Mouse (Mus musculus): ENCODE measurements around the gene Pard3.

The Pard3 gene

GRCm38 (mm10) chr8:127264691-127265470 lies 201.2 kb downstream of the Pard3 start:
- no peak overlapping the region for H3K4me3 ChIP-seq (replicated peaks; ENCODE audit: low read length)
- TF ChIP-seq NANOG (IDR thresholded peaks at IDR 0.05; ENCODE audit: borderline replicate concordance, low read length) (no peak), POU5F1 (IDR thresholded peaks at IDR 0.05; ENCODE audit: borderline replicate concordance, low read length) (no peak), CTCF (conservative IDR thresholded peaks at IDR 0.05; ENCODE audit: low read length) (no peak)
- H3K4me1 ChIP-seq (replicated peaks; ENCODE audit: low read depth, low read length): peaks cover 35% of the 10 kb centered on the region
- no peaks in the 10 kb centered on the region for H3K9me3 ChIP-seq (ENCODE audit: low read length)
- H3K36me3 ChIP-seq (ENCODE audit: insufficient read depth, low read length): no peaks in the 10 kb centered on the region
- no peaks in the 10 kb centered on the region for H3K27me3 ChIP-seq (ENCODE audit: insufficient read depth, low read length)

GRCm38 (mm10) chr8:127266777-127267176 lies 203.1 kb downstream of the Pard3 start:
- no peaks in the 10 kb centered on the region for H3K27me3 ChIP-seq (ENCODE audit: insufficient read depth, low read length)
- no peaks in the 10 kb centered on the region for H3K36me3 ChIP-seq (ENCODE audit: insufficient read depth, low read length)
- no peak overlapping the region for H3K4me3 ChIP-seq (replicated peaks; ENCODE audit: low read length)
- H3K4me1 ChIP-seq (replicated peaks; ENCODE audit: low read depth, low read length): peaks cover 35% of the 10 kb centered on the region
- no peaks in the 10 kb centered on the region for H3K9me3 ChIP-seq (ENCODE audit: low read length)
- TF ChIP-seq CTCF (conservative IDR thresholded peaks at IDR 0.05; ENCODE audit: low read length) (no peak), POU5F1 (IDR thresholded peaks at IDR 0.05; ENCODE audit: borderline replicate concordance, low read length) (no peak), NANOG (IDR thresholded peaks at IDR 0.05; ENCODE audit: borderline replicate concordance, low read length) (no peak)

DNA sequence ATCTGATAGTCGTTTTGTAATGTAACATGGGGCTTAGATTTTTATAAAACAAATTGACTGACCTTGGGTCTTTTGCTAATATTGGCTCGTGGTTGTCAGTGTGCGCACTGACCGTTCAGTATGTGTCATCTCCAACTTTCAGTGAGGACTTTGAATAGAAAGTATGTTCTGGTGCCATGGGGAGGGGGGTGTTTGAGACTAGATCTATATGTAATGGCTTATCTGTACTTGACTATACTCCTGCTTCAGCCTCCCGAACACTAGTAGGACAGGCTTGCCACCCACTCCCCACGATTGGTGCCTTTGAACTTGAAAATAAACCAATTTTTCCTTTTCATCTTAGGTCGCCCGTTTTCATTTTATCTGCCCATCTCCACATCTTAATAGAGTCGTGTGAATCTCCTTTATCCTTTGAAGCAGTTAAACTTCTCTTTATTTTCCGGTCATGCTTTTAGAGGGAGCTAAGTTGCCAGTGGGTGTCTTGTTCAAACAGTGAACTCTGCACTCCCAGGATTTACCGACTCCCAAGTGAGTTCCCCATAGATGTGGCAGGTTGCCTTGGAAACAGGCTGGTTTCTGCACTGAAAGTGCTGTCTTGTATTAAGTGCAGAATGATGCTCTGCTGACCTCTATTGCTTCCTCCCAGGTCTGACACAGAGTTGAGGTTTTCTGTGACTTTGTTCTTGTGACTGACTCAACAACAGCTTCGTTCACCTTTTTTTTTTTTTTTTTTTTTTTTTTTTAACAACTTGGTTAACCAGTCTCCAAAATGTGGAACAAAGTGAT lies 204.7 kb downstream of the Pard3 start:
- Histone ChIP-seq H3K9me3 (ENCODE audit: low read length) (no peaks in the 10 kb centered on the region), H3K36me3 (ENCODE audit: insufficient read depth, low read length) (no peaks in the 10 kb centered on the region), H3K4me1 (replicated peaks; ENCODE audit: low read depth, low read length) (peaks cover 34% of the 10 kb centered on the region), H3K4me3 (replicated peaks; ENCODE audit: low read length) (no peak overlapping the region), H3K27me3 (ENCODE audit: insufficient read depth, low read length) (no peaks in the 10 kb centered on the region)
- TF ChIP-seq CTCF (conservative IDR thresholded peaks at IDR 0.05; ENCODE audit: low read length) (no peak), POU5F1 (IDR thresholded peaks at IDR 0.05; ENCODE audit: borderline replicate concordance, low read length) (no peak), NANOG (IDR thresholded peaks at IDR 0.05; ENCODE audit: borderline replicate concordance, low read length) (no peak)

GRCm38 (mm10) chr8:127269082-127269747 lies 205.5 kb downstream of the Pard3 start:
- no peak for TF ChIP-seq CTCF (conservative IDR thresholded peaks at IDR 0.05; ENCODE audit: low read length)
- TF ChIP-seq NANOG (IDR thresholded peaks at IDR 0.05; ENCODE audit: borderline replicate concordance, low read length): no peak
- TF ChIP-seq POU5F1 (IDR thresholded peaks at IDR 0.05; ENCODE audit: borderline replicate concordance, low read length): no peak
- Histone ChIP-seq H3K4me3 (replicated peaks; ENCODE audit: low read length) (no peak overlapping the region), H3K9me3 (ENCODE audit: low read length) (no peaks in the 10 kb centered on the region), H3K27me3 (ENCODE audit: insufficient read depth, low read length) (no peaks in the 10 kb centered on the region), H3K4me1 (replicated peaks; ENCODE audit: low read depth, low read length) (peaks cover 29% of the 10 kb centered on the region), H3K36me3 (ENCODE audit: insufficient read depth, low read length) (no peaks in the 10 kb centered on the region)

DNA sequence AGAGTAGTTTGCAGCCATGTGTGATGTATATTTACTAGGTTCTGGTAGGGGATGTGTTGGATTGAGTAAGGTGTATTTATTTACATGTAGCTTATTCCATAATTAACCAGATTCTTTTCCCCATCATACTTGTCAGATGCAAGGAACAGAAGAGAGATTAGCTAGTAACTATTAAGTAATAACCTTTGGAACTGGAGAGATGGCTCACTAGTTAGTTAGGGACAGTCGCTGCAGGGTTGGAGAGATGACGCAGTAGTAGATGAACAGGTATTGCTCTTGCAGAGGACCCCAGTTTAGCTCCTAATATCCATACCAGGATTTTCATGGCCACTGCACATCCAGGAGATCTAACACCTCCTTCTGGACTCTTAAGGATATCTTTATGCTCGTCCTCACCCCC lies 207.5 kb downstream of the Pard3 start:
- no peaks in the 10 kb centered on the region for H3K36me3 ChIP-seq (ENCODE audit: insufficient read depth, low read length)
- H3K27me3 ChIP-seq (ENCODE audit: insufficient read depth, low read length): no peaks in the 10 kb centered on the region
- no peaks in the 10 kb centered on the region for H3K9me3 ChIP-seq (ENCODE audit: low read length)
- H3K4me3 ChIP-seq (replicated peaks; ENCODE audit: low read length): no peak overlapping the region
- H3K4me1 ChIP-seq (replicated peaks; ENCODE audit: low read depth, low read length): peaks cover 24% of the 10 kb centered on the region
- TF ChIP-seq CTCF (conservative IDR thresholded peaks at IDR 0.05; ENCODE audit: low read length) (no peak), POU5F1 (IDR thresholded peaks at IDR 0.05; ENCODE audit: borderline replicate concordance, low read length) (no peak), NANOG (IDR thresholded peaks at IDR 0.05; ENCODE audit: borderline replicate concordance, low read length) (no peak)

DNA sequence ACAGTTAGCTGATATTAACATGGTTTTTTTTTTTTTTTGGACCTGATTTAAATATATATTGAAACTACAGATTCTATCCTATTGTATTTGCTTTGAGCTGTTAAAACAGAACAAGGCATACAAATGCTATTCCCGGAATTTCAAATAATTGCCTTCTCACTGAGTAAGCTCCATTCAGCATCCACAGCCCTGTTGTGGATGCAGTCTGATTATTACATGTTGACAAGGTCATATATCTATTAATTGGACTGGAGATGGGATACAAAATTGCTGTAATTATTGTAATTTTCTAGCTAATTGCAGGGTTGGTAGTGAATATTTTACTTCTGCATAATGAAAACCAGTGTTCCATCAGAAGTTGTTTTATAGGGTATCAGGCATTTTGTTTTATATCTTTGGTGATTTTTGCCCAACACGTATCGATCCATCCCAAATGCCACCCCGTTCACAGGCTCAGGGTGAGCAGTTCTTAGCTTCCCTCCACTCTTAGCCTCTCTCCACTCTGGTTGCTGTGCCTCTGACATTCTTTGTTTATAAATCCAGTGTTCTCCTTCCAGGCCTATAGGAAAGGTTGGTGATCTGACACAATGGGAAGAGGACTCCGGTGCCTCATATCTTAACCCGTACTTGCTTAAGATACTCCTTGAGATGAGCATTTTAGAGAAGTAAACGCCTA lies 216.7 kb downstream of the Pard3 start:
- TF ChIP-seq POU5F1 (IDR thresholded peaks at IDR 0.05; ENCODE audit: borderline replicate concordance, low read length) (no peak), NANOG (IDR thresholded peaks at IDR 0.05; ENCODE audit: borderline replicate concordance, low read length) (no peak), CTCF (conservative IDR thresholded peaks at IDR 0.05; ENCODE audit: low read length) (no peak)
- Histone ChIP-seq H3K4me3 (replicated peaks; ENCODE audit: low read length) (no peak overlapping the region), H3K36me3 (ENCODE audit: insufficient read depth, low read length) (0 out of 2 replicates have a peak, but pooled peaks cover 7% of the 10 kb centered on the region), H3K4me1 (replicated peaks; ENCODE audit: low read depth, low read length) (no peaks in the 10 kb centered on the region), H3K9me3 (ENCODE audit: low read length) (no peaks in the 10 kb centered on the region), H3K27me3 (ENCODE audit: insufficient read depth, low read length) (no peaks in the 10 kb centered on the region)

DNA sequence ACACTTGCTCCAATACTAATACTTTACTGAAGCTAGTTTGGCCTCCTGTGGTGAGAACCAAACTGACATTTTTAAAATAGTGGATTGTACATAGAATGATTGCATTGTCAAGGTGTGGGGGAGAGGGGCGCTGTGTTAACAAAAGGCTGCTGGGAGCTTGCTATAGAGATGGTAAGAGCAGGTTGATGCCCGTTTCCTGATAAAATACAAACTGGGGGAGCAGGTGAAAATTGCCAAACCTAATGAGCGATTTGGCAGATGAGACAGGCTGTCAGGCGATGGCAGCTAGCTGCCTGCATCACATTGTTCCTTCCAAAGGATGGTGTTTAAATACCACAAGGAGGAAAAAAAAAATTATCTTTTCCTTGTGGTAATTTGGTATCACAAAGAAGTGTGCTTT lies 217.3 kb downstream of the Pard3 start:
- Histone ChIP-seq H3K9me3 (ENCODE audit: low read length) (no peaks in the 10 kb centered on the region), H3K4me3 (replicated peaks; ENCODE audit: low read length) (no peak overlapping the region), H3K4me1 (replicated peaks; ENCODE audit: low read depth, low read length) (no peaks in the 10 kb centered on the region), H3K36me3 (ENCODE audit: insufficient read depth, low read length) (0 out of 2 replicates have a peak, but pooled peaks cover 7% of the 10 kb centered on the region), H3K27me3 (ENCODE audit: insufficient read depth, low read length) (no peaks in the 10 kb centered on the region)
- TF ChIP-seq POU5F1 (IDR thresholded peaks at IDR 0.05; ENCODE audit: borderline replicate concordance, low read length) (no peak), CTCF (conservative IDR thresholded peaks at IDR 0.05; ENCODE audit: low read length) (no peak), NANOG (IDR thresholded peaks at IDR 0.05; ENCODE audit: borderline replicate concordance, low read length) (no peak)

Measured in E14TG2a.4 (cell line).